Mouse (Mus musculus) spleen, adult 2 months (tissue): ENCODE measurements around the gene Igsf9b.

Source experiments
- CTCF ChIP-seq: fragments of 200-500 bp; IDR thresholded peaks from 2 replicates; pipeline ENCODE4 v1.5.1; 2011; ENCODE audit warnings: mild to moderate bottlenecking, inconsistent platforms; ENCODE audit not compliant: insufficient read depth, insufficient read length, insufficient replicate concordance; ENCODE audit errors: extremely low read depth
- POLR2A ChIP-seq: fragments of 200-500 bp; IDR thresholded peaks from 2 replicates; pipeline ENCODE4 v1.6.1; 2011; ENCODE audit warnings: low read depth, low read length, inconsistent platforms

DNA sequence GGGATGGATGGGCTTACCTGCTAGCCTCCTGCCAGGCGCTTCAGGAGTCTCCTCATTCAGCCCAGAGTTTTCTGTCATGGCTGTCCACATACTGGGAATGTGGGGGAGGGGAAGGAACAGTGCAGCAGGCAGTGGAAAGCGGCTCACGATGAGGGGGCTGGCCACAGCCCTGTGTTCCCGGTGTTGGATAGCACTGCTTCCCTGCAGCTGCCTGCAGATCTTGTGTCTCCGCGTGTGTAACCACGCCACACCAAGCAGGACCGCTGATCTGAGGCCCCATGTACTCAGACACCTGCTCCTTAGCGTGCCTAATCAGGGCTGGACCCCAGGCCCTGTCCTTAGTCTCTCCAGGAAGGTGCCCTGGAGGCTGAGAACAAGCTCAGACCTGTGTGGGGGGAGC lies 35.9 kb downstream of the Igsf9b start:
- TF ChIP-seq CTCF (no peak), POLR2A (no peak)
